Mouse (Mus musculus): ENCODE measurements at regions not wholly inside any gene's neighbourhood (a gene's known extent, or its start where the extent isn't known, plus 50 kb on each side); places are given as distances from the start of the nearest gene placed in this dataset.

- no peak for TF ChIP-seq ZKSCAN1 (IDR thresholded peaks at IDR 0.05; ENCODE audit: borderline replicate concordance, low read depth, low read length)
- TF ChIP-seq ELF1 (IDR thresholded peaks at IDR 0.05; ENCODE audit: low read depth, low read length): no peak
- TF ChIP-seq UBTF (IDR thresholded peaks at IDR 0.05; ENCODE audit: low read depth, low read length): no peak
- no peak for TF ChIP-seq POLR2A (IDR thresholded peaks at IDR 0.05; ENCODE audit: low read depth, low read length)
- peak; percentile 50 for TF ChIP-seq MAX (IDR thresholded peaks at IDR 0.05; ENCODE audit: low read length)
- no peak for TF ChIP-seq CTCF (conservative IDR thresholded peaks at IDR 0.05 in 1 of 2, IDR thresholded peaks at IDR 0.05 in 1 of 2; ENCODE audit: low read depth in 2 of 2, low read length in 2 of 2)
- TF ChIP-seq EP300 (IDR thresholded peaks at IDR 0.05; ENCODE audit: low read length): peak; percentile 87
- peak; percentile 33 for TF ChIP-seq CHD2 (IDR thresholded peaks at IDR 0.05; ENCODE audit: low read length)
- no peak for TF ChIP-seq NELFE (IDR thresholded peaks at IDR 0.05; ENCODE audit: low read depth, low read length)
- no peak for TF ChIP-seq HCFC1 (IDR thresholded peaks at IDR 0.05; ENCODE audit: low read depth, low read length)
- no peak for TF ChIP-seq PAX5 (IDR thresholded peaks at IDR 0.05; ENCODE audit: low read length)
- no peak for TF ChIP-seq ZC3H11A (IDR thresholded peaks at IDR 0.05; ENCODE audit: low read depth, low read length)
- TF ChIP-seq TCF12 (IDR thresholded peaks at IDR 0.05; ENCODE audit: low read depth, low read length): peak; percentile 87
Measured at GRCm38 (mm10) chr6:67913309-67913708, 377.7 kb upstream of the Tacstd2 start.

Data from CH12.LX (cell line).